Mouse (Mus musculus): ENCODE results near the gene St7. TPM values are rescaled to one million over a fixed set of nuclear protein-coding genes. Genes with fewer than 3 reads are reported as not detected.

St7 gene
- total and polyA plus RNA-seq, 2 experiments from 2014 or later: 17.7 to 38.5 TPM

DNA sequence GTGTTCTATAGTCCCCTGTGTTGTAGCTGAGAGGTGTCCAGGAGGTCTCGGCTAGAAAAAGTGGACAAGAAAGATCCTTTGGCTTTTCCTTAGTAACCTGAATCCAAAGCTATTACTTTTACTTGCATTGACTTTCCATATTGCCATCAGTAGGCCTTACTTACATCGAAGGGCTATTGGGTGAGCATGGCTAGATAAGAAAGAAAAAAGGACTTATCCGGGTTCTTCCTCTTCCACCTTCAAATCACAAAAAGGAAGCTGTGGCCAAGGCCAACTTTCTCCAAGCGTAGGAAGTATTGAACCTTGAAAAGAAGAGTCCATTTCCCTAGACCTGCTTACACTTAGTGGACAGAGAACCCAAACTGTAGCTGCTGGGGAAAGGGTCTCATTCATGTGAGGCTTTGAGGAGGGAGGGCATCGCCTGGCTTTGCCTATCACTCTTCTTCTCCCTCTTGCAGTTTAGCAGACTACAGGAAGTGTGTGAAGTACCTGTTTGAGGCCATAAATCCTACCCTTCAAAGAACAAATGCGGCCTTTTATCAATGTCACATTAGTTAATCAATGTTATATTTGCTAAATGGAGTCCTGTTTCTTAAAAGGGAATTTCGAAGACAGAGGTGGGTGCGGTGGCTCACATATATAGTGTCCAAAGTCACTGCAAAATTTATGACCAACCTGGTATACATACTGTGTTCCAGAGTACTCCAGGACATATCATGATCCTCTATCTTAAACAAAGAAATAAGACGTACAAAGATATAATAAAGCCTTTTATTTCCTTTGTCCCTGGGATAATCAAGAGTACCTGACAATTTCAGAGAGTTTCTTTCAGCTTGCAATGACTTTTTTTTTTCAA, 297.7 kb downstream of the St7 start:
- H3K4me1 ChIP-seq (ENCODE audit: control insufficient read depth, insufficient read depth): no peaks in the 10 kb centered on the region
- H3K27me3 ChIP-seq (ENCODE audit: control insufficient read depth, insufficient read depth, low read length): no peaks in the 10 kb centered on the region
- DNase-seq (ENCODE audit: low spot score): no peak
- ATAC-seq (ENCODE audit: insufficient read depth, low read depth): no peak
- no peak overlapping the region for H3K27ac ChIP-seq (ENCODE audit: low read depth)
- WGBS: 88% methylated on average over 9 of the region's 9 CpGs
- H3K36me3 ChIP-seq (replicated peaks; ENCODE audit: control insufficient read depth, insufficient read depth, low read length): no peaks in the 10 kb centered on the region
- no peak overlapping the region for H3K4me3 ChIP-seq (ENCODE audit: low read depth, low read length)
- H3K9ac ChIP-seq (replicated peaks; ENCODE audit: low read depth, low read length): no peak overlapping the region
- H3K4me2 ChIP-seq (ENCODE audit: low read depth, low read length): no peak overlapping the region
- H3K9me3 ChIP-seq (replicated peaks; ENCODE audit: control insufficient read depth, low read length): no peaks in the 10 kb centered on the region
- TF ChIP-seq EP300 (IDR thresholded peaks at IDR 0.05; ENCODE audit: low read depth): no peak
- TF ChIP-seq CTCF (IDR thresholded peaks at IDR 0.05; ENCODE audit: low read depth): no peak

DNA sequence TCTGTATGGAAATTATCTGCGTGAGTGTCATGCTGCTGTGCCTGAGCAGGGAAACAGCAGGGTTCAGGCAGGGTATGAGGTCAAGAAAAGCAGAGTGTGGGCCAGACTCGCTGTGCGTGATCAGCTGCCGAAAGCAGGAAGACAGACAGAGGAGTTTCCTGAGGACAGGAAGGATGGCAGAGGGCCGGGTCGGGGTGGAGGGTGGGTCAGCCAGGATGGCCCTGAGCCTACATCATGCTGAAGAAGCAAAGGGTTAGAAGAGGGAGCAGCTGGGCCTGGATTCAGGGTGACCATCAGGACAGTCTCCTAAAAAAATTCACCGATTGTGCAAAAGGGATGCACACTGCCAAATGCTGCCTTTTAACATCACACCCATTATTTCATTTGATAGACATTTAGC, 298.9 kb downstream of the St7 start:
- ATAC-seq (ENCODE audit: insufficient read depth, low read depth) (no peak; the same call in 1 of the 2 replicates), DNase-seq (ENCODE audit: low spot score) (no peak)
- no peaks in the 10 kb centered on the region for H3K27me3 ChIP-seq (ENCODE audit: control insufficient read depth, insufficient read depth, low read length)
- no peak overlapping the region for H3K4me3 ChIP-seq (ENCODE audit: low read depth, low read length)
- no peak for TF ChIP-seq CTCF (IDR thresholded peaks at IDR 0.05; ENCODE audit: low read depth)
- TF ChIP-seq EP300 (IDR thresholded peaks at IDR 0.05; ENCODE audit: low read depth): no peak
- H3K27ac ChIP-seq (ENCODE audit: low read depth): no peak overlapping the region
- no peaks in the 10 kb centered on the region for H3K4me1 ChIP-seq (ENCODE audit: control insufficient read depth, insufficient read depth)
- H3K9me3 ChIP-seq (replicated peaks; ENCODE audit: control insufficient read depth, low read length): no peaks in the 10 kb centered on the region
- no peak overlapping the region for H3K9ac ChIP-seq (replicated peaks; ENCODE audit: low read depth, low read length)
- no peaks in the 10 kb centered on the region for H3K36me3 ChIP-seq (replicated peaks; ENCODE audit: control insufficient read depth, insufficient read depth, low read length)
- WGBS: 47% methylated on average over 7 of the region's 7 CpGs
- no peak overlapping the region for H3K4me2 ChIP-seq (ENCODE audit: low read depth, low read length)

Other genes with a start within 250 kb of the St7 start
- 2.7 and 10.6 TPM in 2 replicates for gene Met, start 229.1 kb upstream of the St7 start, total RNA-seq (2014; rRNA removed; ENCODE audit: low replicate concordance)
- gene Met, start 229.1 kb upstream of the St7 start, polyA plus RNA-seq (2015; fragmentation: Nextera tagmentation; extraction: Ambion mirVana): 0.61 and 0.67 TPM in 2 replicates
- gene Capza2, start 56.7 kb upstream of the St7 start, total RNA-seq (2014; rRNA removed; ENCODE audit: low replicate concordance): 141 and 142 TPM in 2 replicates
- 217 and 222 TPM in 2 replicates for gene Capza2, start 56.7 kb upstream of the St7 start, polyA plus RNA-seq (2015; fragmentation: Nextera tagmentation; extraction: Ambion mirVana)

Measured in heart, postnatal 0 days (tissue).